ENCODE assay signal across 12 mouse cellular contexts in genomic region chr12:112544946-112545701, GRCm38 (mm10). TPM values are rescaled to one million over a fixed set of nuclear protein-coding genes. Genes with fewer than 3 reads are reported as not detected.
DNase-seq lines count a peak whose midpoint lies in the region; ATAC-seq and TF ChIP-seq lines count a peak whose summit lies in the region.
"Had no signal": no experiment of that assay in that cellular context is flagged by ENCODE, and none has a peak within 500 bp of the region (broad histone marks: within the 10 kb centered on the region; RNA-seq: fewer than 3 reads in every experiment).

No protein-coding gene starts in this region.

- peak; percentile 26 for DNase-seq in heart, postnatal 4 days
- no peak for DNase-seq in heart, postnatal 25 days (ENCODE audit: low spot score)
- DNase-seq in ZHBTc4 (ENCODE audit: low read depth, low spot score) = peak; percentile 50
- peak; percentile 60 for DNase-seq in embryo, embryonic 10.5 days (ENCODE audit: low spot score)
- peak; percentile 35 for DNase-seq in mesoderm, embryonic 11.5 days (ENCODE audit: low read depth, low spot score)
- DNase-seq in lung, adult 2 months = no peak
- DNase-seq in thymus, postnatal 14 days = no peak
- DNase-seq: adrenal gland, adult 8-10 months; cerebellum, adult 8-10 months; kidney, postnatal 14 days had no signal

- no peak for ATAC-seq in intestine, embryonic 16.5 days

- no peaks in the 10 kb centered on the region for H3K27me3 ChIP-seq in intestine, embryonic 16.5 days (replicated peaks; ENCODE audit: control insufficient read depth, insufficient read depth, low read length)

- no peak overlapping the region for H3K9ac ChIP-seq in intestine, embryonic 16.5 days (ENCODE audit: low read depth, low read length)

- 40% methylated on average over 12 of the region's 12 CpGs for WGBS in intestine, embryonic 16.5 days
- WGBS in lung, adult 2 months = 46% methylated on average over 12 of the region's 12 CpGs

- no peak for TF ChIP-seq CTCF in lung, adult 2 months (IDR thresholded peaks at IDR 0.05; ENCODE audit: insufficient read depth, low read length)

- TF ChIP-seq POLR2A in lung, adult 2 months (IDR thresholded peaks at IDR 0.05; ENCODE audit: borderline replicate concordance, extremely low read depth, low read depth, low read length) = no peak

- intact Hi-C loops in heart, postnatal 25 days (cut with DNase I) = no loop called here

- H3K4me1 ChIP-seq in intestine, embryonic 16.5 days (ENCODE audit: control insufficient read depth, insufficient read depth, low read length) = no peaks in the 10 kb centered on the region; the same call in 1 of the 2 replicates
- no peaks in the 10 kb centered on the region for H3K4me1 ChIP-seq in lung, adult 2 months (ENCODE audit: control insufficient read depth, insufficient read depth, low read length)

- no peak overlapping the region for H3K4me2 ChIP-seq in intestine, embryonic 16.5 days (ENCODE audit: low read depth, low read length)

- H3K36me3 ChIP-seq in intestine, embryonic 16.5 days (ENCODE audit: control insufficient read depth, insufficient read depth, low read length) = no peaks in the 10 kb centered on the region

- H3K27ac ChIP-seq in intestine, embryonic 16.5 days (ENCODE audit: low read length) = no peak overlapping the region

- H3K4me3 ChIP-seq in intestine, embryonic 16.5 days (ENCODE audit: low read length) = no peak overlapping the region
- no peak overlapping the region for H3K4me3 ChIP-seq in lung, adult 2 months (replicated peaks; ENCODE audit: extremely low read depth, low read depth, low read length)

- no peaks in the 10 kb centered on the region for H3K9me3 ChIP-seq in intestine, embryonic 16.5 days (ENCODE audit: control insufficient read depth, low read length)

RNA-seq across cellular contexts. Expression of gene Tmem179, which starts 28.6 kb away (rescaled TPM):
- under 1 TPM; 0.11 to 0.12 TPM for total RNA-seq in heart, postnatal 4 days (2021)
- not detected for total RNA-seq in heart, postnatal 25 days (2021)
- 2.5 and 2.8 TPM in 2 replicates for polyA plus RNA-seq in intestine, embryonic 16.5 days (2015; fragmentation: Nextera tagmentation; extraction: Ambion mirVana)
- polyA plus RNA-seq in lung, adult 2 months (2012; rRNA removed) = 0.09 TPM in 1 of 2 replicates, not detected in the other

RNA-seq across cellular contexts. Expression of gene Inf2, which starts 43.5 kb away (rescaled TPM):
- 10 to 100 TPM; 18.6 to 19.7 TPM for total RNA-seq in heart, postnatal 4 days (2021)
- 10 to 100 TPM; 15.8 to 20.0 TPM for total RNA-seq in heart, postnatal 25 days (2021)
- polyA plus RNA-seq in intestine, embryonic 16.5 days (2015; fragmentation: Nextera tagmentation; extraction: Ambion mirVana) = 1.6 and 2.6 TPM in 2 replicates
- 28.0 and 33.6 TPM in 2 replicates for polyA plus RNA-seq in lung, adult 2 months (2012; rRNA removed)

RNA-seq across cellular contexts. Expression of gene A530016L24Rik, which starts 55.9 kb away (rescaled TPM):
- 10 to 100 TPM; 25.6 to 26.5 TPM for total RNA-seq in heart, postnatal 4 days (2021)
- 10 to 100 TPM; 24.6 to 26.9 TPM for total RNA-seq in heart, postnatal 25 days (2021)
- 0.10 and 0.18 TPM in 2 replicates for polyA plus RNA-seq in intestine, embryonic 16.5 days (2015; fragmentation: Nextera tagmentation; extraction: Ambion mirVana)
- polyA plus RNA-seq in lung, adult 2 months (2012; rRNA removed) = 9.5 and 11.6 TPM in 2 replicates
- total RNA-seq: ES-E14 had no signal

Comparison
In these comparisons a context has a peak if more than half of its experiments do, and no peak if none do; other contexts are left out.
1. DNase-seq: peak in heart, postnatal 4 days (single experiment), ZHBTc4 (single experiment), embryo, embryonic 10.5 days (single experiment) and mesoderm, embryonic 11.5 days (single experiment); none in heart, postnatal 25 days (single experiment), lung, adult 2 months (single experiment) and thymus, postnatal 14 days (single experiment).